Mouse (Mus musculus): Measurements from ENCODE around the gene Wdr1. TPM values are rescaled to one million over a fixed set of nuclear protein-coding genes. Genes with fewer than 3 reads are reported as not detected.
"Not testable (repeated sequence)": the region's sequence is repeated elsewhere in the genome, so short reads cannot be mapped to it uniquely, and the experiment has no call there.

Wdr1 gene
- total RNA-seq, 1 experiment = 232 TPM

DNA sequence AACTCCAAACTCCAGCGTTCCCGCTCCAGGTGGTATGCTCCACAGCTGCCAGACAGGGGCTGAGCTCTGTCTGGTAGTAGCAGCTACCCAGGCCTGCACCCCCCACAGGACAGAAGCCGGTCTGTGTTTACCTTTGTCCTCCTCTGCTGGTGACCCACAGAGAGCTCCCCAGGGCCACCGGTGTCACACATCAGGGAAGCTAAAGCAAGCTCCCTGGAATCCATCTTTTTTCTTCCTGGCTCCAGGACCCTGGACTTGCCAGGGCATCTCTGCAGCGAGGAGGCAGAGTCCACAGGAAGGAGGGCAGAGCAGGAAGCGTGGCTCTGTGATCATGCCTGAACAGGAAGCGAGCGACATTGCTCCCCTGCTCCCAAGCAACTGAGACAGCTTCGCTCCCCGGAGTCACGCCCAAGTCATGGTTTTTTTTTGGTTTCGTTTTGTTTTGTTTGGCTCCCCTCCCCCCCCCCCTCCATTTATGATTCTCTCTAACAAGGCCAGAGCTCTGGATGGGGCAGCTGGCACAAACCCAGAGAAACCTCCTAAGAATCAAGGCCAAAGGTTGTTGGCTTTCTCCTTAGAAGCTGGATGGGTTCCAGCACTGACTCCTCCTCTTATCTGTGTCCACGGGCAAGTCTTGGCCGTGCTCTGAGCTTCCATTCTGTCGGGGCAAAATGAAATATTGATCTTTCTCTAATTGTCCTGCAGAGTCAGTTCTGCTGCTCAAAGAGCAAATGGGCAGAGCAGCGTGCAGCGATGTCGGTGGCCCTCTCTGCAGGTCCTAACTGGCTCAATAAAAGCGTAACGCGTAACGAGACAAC, 82.9 kb downstream of the Wdr1 start:
- no peak overlapping the region for H3K9ac ChIP-seq (ENCODE audit: insufficient read depth, low read depth, low read length, poor library complexity, severe bottlenecking)
- TF ChIP-seq ZC3H11A (IDR thresholded peaks at IDR 0.05; ENCODE audit: borderline replicate concordance, low read depth, low read length) (no peak), HCFC1 (IDR thresholded peaks at IDR 0.05; ENCODE audit: borderline replicate concordance, insufficient read depth, low read length) (no peak), ZNF384 (IDR thresholded peaks at IDR 0.05; ENCODE audit: low read depth, low read length) (no peak), CHD2 (IDR thresholded peaks at IDR 0.05; ENCODE audit: low read depth, low read length) (no peak), MAFK (IDR thresholded peaks at IDR 0.05; ENCODE audit: insufficient read depth, low read depth, low read length) (no peak)

DNA sequence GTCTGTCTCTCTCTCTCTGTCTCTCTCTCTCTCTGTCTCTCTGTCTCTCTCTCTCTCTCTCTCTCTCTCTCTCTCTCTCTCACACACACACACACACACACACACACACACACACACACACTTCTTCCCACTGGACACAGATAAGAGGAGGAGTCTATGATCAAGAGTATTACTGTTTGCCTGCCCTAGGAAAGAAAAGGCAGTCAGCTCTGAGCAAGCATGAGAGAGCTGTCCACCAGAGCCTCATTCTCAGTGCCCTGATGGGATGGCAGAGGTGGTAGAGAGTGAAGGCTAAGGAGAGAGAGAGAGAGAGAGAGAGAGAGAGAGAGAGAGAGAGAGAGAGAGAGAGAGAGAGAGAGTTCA, 83.5 kb downstream of the Wdr1 start:
- H3K9ac ChIP-seq (ENCODE audit: insufficient read depth, low read depth, low read length, poor library complexity, severe bottlenecking); H3K36me3 ChIP-seq (ENCODE audit: control insufficient read depth, insufficient read depth, low read length, poor library complexity, severe bottlenecking); H3K4me3 ChIP-seq (ENCODE audit: insufficient read depth in 1 of 2, low read depth in 1 of 2, low read length in 2 of 2, poor library complexity in 1 of 2, severe bottlenecking in 1 of 2); in situ Hi-C loops (cut with MboI; ENCODE audit: low sequenced_read_pairs in 2 of 2, unreplicated experiment in 2 of 2); H3K4me1 ChIP-seq (ENCODE audit: control insufficient read depth in 2 of 2, insufficient read depth in 2 of 2, low read length in 2 of 2, poor library complexity in 1 of 2); DNase-seq (ENCODE audit: low read depth, low spot score); H3K27ac ChIP-seq (ENCODE audit: insufficient read depth, low read depth, low read length, poor library complexity, severe bottlenecking); H3K9me3 ChIP-seq (ENCODE audit: control insufficient read depth, insufficient read depth, low read depth, low read length): not testable (repeated sequence)

More for the DNA sequence above, 82.9 kb downstream of the Wdr1 start:
- no peak overlapping the region for H3K27ac ChIP-seq (ENCODE audit: insufficient read depth, low read depth, low read length, poor library complexity, severe bottlenecking)
- in situ Hi-C loops (cut with MboI; ENCODE audit: low sequenced_read_pairs in 2 of 2, unreplicated experiment in 2 of 2) = no loop called here
- DNase-seq (ENCODE audit: low read depth, low spot score) = no peak
- H3K4me1 ChIP-seq (ENCODE audit: control insufficient read depth in 2 of 2, insufficient read depth in 2 of 2, low read length in 2 of 2, poor library complexity in 1 of 2) = no peaks in the 10 kb centered on the region; a peak in 1 of 4 replicates
- H3K36me3 ChIP-seq (ENCODE audit: control insufficient read depth, insufficient read depth, low read length, poor library complexity, severe bottlenecking) = no peaks in the 10 kb centered on the region
- peaks cover 2% of the 10 kb centered on the region for H3K9me3 ChIP-seq (ENCODE audit: control insufficient read depth, insufficient read depth, low read depth, low read length)
- H3K4me3 ChIP-seq (ENCODE audit: insufficient read depth in 1 of 2, low read depth in 1 of 2, low read length in 2 of 2, poor library complexity in 1 of 2, severe bottlenecking in 1 of 2) = no peak overlapping the region

DNA sequence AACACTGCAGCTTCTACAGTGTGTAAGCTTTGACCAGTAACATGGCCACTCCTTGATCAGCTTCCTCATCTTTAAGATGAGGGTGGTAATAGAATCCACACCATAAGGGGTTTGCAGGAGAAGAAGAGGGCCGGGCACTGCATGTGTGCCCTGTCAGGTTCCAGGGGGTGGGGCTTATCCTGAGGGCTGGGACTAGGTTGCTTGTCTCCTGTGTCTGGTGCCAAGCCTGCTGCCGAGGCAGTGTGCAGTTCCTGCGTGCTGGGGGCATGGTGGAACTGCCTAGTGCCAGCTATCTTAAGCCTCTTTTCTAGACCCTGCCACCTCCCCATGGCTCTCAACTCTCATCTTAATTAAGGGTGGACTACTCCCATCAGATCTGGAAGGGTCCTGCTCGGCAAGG, 84.0 kb downstream of the Wdr1 start:
- Histone ChIP-seq H3K9me3 (ENCODE audit: control insufficient read depth, insufficient read depth, low read depth, low read length) (peaks cover 2% of the 10 kb centered on the region), H3K27ac (ENCODE audit: insufficient read depth, low read depth, low read length, poor library complexity, severe bottlenecking) (no peak overlapping the region), H3K36me3 (ENCODE audit: control insufficient read depth, insufficient read depth, low read length, poor library complexity, severe bottlenecking) (no peaks in the 10 kb centered on the region), H3K9ac (ENCODE audit: insufficient read depth, low read depth, low read length, poor library complexity, severe bottlenecking) (no peak overlapping the region), H3K4me3 (ENCODE audit: insufficient read depth in 1 of 2, low read depth in 1 of 2, low read length in 2 of 2, poor library complexity in 1 of 2, severe bottlenecking in 1 of 2) (no peak overlapping the region), H3K4me1 (ENCODE audit: control insufficient read depth in 2 of 2, insufficient read depth in 2 of 2, low read length in 2 of 2, poor library complexity in 1 of 2) (no peaks in the 10 kb centered on the region; a peak in 1 of 4 replicates)
- in situ Hi-C loops (cut with MboI; ENCODE audit: low sequenced_read_pairs in 2 of 2, unreplicated experiment in 2 of 2) = no loop called here
- DNase-seq (ENCODE audit: low read depth, low spot score) = no peak
- TF ChIP-seq MAFK (IDR thresholded peaks at IDR 0.05; ENCODE audit: insufficient read depth, low read depth, low read length) = no peak
- no peak for TF ChIP-seq ZNF384 (IDR thresholded peaks at IDR 0.05; ENCODE audit: low read depth, low read length)
- no peak for TF ChIP-seq HCFC1 (IDR thresholded peaks at IDR 0.05; ENCODE audit: borderline replicate concordance, insufficient read depth, low read length)

DNA sequence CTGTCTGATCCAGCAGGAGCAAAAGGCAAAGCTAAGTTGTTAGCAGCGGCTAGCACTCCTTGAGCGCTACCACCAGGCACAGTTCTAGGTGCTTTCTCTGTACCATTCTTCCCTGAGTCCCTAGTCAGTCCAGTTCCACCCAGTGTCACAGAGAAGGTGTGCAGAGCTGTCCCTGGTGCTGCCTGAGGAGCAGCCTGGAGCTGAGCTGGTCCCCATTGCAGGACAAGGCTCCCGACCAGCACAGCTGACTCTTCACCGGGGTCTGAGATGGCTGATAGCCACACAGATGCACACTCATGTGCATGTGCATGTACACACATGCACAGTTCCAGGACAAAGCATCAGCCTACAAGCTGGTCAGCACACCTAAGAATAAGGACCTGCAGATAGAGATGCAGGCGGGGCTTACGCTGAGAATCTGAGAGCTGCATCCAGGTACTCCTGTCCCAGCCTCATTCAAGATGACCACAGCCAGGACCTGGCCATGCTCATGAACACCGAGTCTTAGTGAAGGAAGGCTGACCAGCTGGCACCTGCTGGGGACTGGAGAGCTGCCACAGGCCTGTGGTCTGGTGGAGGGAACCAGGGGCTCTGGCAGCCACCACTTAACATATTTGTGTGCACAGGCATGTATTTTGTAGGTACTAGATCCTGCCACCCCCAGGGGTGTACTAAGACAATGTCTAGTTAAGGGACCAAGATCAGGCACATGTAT, 85.1 kb downstream of the Wdr1 start:
- in situ Hi-C loops (cut with MboI; ENCODE audit: low sequenced_read_pairs in 2 of 2, unreplicated experiment in 2 of 2) = no loop called here
- Histone ChIP-seq H3K36me3 (ENCODE audit: control insufficient read depth, insufficient read depth, low read length, poor library complexity, severe bottlenecking) (no peaks in the 10 kb centered on the region), H3K4me1 (ENCODE audit: control insufficient read depth in 2 of 2, insufficient read depth in 2 of 2, low read length in 2 of 2, poor library complexity in 1 of 2) (no peaks in the 10 kb centered on the region; a peak in 1 of 4 replicates), H3K27ac (ENCODE audit: insufficient read depth, low read depth, low read length, poor library complexity, severe bottlenecking) (no peak overlapping the region), H3K4me3 (ENCODE audit: insufficient read depth in 1 of 2, low read depth in 1 of 2, low read length in 2 of 2, poor library complexity in 1 of 2, severe bottlenecking in 1 of 2) (no peak overlapping the region), H3K9ac (ENCODE audit: insufficient read depth, low read depth, low read length, poor library complexity, severe bottlenecking) (no peak overlapping the region), H3K9me3 (ENCODE audit: control insufficient read depth, insufficient read depth, low read depth, low read length) (peaks cover 2% of the 10 kb centered on the region)
- no peak for DNase-seq (ENCODE audit: low read depth, low spot score)
- TF ChIP-seq ZNF384 (IDR thresholded peaks at IDR 0.05; ENCODE audit: low read depth, low read length) = no peak

All from ES-E14 (cell line).